Mouse (Mus musculus): ENCODE measurements around the gene 1700011M02Rik.
"Not testable (repeated sequence)": the region's sequence is repeated elsewhere in the genome, so short reads cannot be mapped to it uniquely, and the experiment has no call there.

1700011M02Rik gene

GRCm38 (mm10) chrX:102908587-102908986, at the start of gene 1700011M02Rik, which contains the start of gene Dmrtc1a:
Gene 1700011M02Rik, plus strand, starts transcription at chrX:102908905.
Gene Dmrtc1a, minus strand, starts transcription at chrX:102908687.
- DNase-seq (ENCODE audit: low spot score in 2 of 2): not testable (repeated sequence)

GRCm38 (mm10) chrX:102867871-102868270, 40.8 kb upstream of the 1700011M02Rik start, which contains the start of gene 1700031F05Rik:
Gene 1700031F05Rik, minus strand, starts transcription at chrX:102867971.
- DNase-seq (ENCODE audit: low spot score in 2 of 2): no peak

- not testable (repeated sequence) for DNase-seq (ENCODE audit: low spot score in 2 of 2)
Measured at GRCm38 (mm10) chrX:102914823-102915222, 6.1 kb downstream of the 1700011M02Rik start.

GRCm38 (mm10) chrX:102926707-102927106, 18.0 kb downstream of the 1700011M02Rik start:
- not testable (repeated sequence) for DNase-seq (ENCODE audit: low spot score in 2 of 2)

DNA sequence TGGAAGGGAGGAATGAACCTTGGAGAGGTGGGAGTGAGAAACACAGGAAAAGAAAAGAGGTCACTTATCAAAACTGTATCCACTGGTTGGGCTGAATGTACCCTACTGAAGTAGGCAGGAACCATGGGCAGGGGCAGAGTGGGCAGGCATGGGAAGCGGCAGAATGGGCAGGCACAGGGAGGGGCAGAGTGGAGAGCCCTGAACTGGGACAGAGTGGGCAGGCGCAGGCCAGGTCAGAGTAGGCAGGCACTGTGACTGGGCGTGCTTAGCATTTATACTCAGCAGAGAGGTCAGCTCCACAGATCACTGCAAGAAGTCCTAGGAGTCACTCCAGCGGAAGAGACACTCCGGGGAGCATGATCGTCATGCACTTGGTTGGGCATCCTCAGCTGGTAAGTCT, 19.4 kb downstream of the 1700011M02Rik start, which contains the start of gene 1700018G05Rik:
1700018G05Rik (plus strand) TSS at position 301 of the 400 bp plus-strand sequence.
- not testable (repeated sequence) for DNase-seq (ENCODE audit: low spot score in 2 of 2)

DNA sequence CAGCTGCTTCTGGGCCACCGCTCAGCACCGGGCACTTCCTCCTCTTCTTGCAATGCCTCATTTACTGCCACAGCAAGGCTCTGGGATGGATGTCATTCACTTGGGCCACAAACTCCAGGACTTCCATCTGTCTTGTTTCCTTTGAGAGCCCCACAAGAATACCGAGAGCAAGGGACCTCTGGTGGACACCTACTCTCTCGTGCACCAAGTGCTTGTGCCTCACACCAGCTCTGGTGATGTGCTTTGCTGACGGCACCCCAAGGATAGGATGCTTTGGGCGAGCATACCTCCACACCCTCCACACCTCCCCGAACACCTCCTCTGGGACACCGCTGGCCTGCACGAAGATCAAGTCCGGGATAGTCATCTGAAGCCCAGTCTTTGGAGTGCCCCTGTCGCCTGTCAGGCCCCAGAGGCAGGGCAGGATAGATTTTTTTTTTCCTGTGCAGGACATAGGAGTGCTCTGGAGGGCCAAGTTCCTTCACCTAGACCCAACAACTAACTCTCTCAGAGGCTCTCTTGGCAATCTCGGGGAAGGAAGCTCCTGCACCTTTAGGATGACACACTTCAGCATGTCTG, 24.4 kb downstream of the 1700011M02Rik start:
- no peak for DNase-seq (ENCODE audit: low spot score in 2 of 2)

DNA sequence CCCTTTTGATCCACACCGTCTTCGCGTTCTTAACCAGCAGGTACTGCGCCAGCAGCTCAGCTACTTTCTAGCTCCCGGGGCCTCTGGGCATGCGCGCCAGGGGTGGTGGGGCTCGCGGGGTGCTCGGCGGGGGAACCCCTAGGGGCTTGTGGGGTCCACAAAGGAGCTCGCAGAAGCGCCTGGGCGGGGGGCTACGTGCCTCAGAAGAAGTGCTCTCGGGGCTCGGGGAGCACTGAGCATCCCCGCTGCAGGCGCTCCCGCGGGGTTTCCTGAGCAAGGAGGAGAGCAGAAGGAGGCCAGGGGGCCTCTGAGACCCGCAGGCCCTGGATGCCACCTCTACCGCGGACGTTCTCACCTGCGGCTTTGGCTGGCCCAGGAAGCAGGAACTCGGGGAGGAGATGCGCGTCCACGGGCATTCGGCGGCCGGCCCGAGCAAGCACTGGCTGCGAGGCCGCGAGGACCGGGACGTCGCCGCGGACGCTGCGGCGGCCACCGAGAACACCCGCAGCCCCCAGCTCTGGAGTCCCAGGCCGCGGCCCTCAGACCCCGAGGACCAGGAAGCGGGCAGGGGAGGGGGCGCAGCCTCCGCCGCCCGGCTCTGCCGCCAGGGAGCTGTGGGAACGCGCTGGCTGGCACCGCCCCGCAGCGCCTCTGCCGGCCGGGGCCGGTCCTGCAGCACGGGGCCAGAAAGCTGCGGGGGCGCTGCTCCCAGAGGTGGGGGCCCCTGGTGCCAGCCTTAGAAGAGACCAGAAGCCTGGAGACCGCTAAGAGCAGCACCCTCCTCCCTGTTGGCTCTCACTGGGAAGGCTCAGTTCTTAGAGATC, 25.1 kb downstream of the 1700011M02Rik start:
- peak; percentile 20 to 45 for DNase-seq (ENCODE audit: low spot score in 2 of 2)

DNA sequence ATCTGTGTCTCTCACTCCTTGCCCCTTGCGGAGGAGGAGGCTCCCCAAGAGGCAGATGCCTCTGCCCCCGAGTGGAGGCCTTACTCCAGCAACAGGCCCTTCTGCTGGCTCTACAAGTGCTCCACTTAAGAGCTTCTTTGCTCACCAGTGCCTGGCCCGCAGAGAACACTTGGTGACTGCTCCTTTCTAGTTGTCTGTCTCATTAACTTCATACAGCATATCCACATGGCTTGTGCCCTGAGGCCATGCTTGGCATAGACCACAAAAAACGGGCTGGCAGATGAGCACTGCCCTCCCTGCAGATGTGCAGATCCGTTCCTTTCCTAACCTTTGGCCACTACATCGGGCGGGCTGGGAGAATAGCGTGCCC, 25.7 kb downstream of the 1700011M02Rik start:
- no peak for DNase-seq (ENCODE audit: low spot score in 2 of 2)

GRCm38 (mm10) chrX:102936743-102937142, 28.0 kb downstream of the 1700011M02Rik start:
- no peak for DNase-seq (ENCODE audit: low spot score in 2 of 2)

DNA sequence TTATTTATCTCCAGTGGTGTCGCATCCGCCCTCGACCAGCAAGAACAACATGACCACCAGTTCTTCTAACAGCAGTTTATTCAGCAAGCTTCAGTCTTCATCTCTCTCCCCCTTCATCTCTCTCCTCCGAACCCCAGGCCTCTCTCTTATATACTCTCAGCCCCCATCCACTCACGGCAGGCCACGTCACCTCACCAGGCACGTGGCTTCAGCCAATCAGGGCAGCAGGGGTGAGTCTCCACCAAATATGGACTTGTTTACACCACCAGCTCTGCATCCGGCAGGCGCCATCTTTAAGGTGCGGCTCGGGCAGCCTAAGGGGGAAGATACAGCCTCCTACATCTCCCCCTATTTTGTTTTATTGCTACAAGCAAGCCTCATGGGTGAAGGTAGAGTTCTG, 41.4 kb downstream of the 1700011M02Rik start:
- DNase-seq (ENCODE audit: low spot score in 2 of 2): not testable (repeated sequence)

DNA sequence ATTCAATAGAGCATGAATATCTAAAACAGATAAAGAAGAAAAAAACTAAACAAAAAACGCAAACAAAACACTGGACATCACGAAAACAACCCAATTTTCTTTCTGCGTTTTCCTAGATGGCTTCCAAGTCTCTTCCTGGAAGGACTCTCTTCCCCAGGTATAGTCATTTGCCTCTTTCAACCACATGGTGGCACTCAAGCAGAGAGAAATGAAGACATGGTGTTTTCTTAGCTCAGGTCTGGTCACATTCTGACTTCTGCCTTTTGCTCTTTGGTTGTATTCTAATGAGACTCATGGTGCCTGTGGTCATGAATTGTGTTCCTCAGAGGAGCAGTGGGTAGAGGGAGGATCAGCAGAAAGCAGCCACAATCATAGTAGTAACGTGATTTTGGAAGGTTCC, 50.2 kb downstream of the 1700011M02Rik start:
- no peak for DNase-seq (ENCODE audit: low spot score in 2 of 2)
